10 mouse cellular contexts compared by ENCODE assay signal in genomic region chr1:36017061-36017461, GRCm38 (mm10). TPM values are rescaled to one million over a fixed set of nuclear protein-coding genes. Genes with fewer than 3 reads are reported as not detected.
DNase-seq lines count a peak whose midpoint lies in the region; ATAC-seq lines count a peak whose summit lies in the region.
"Had no signal": no experiment of that assay in that cellular context is flagged by ENCODE, and none has a peak within 500 bp of the region (broad histone marks: within the 10 kb centered on the region; RNA-seq: fewer than 3 reads in every experiment).

No protein-coding gene starts in this region.

- H3K36me3 ChIP-seq in hindbrain, embryonic 10.5 days, result no peaks in the 10 kb centered on the region
- H3K36me3 ChIP-seq in hindbrain, embryonic 14.5 days (replicated peaks; ENCODE audit: control insufficient read depth, insufficient read depth), result no peaks in the 10 kb centered on the region
- H3K36me3 ChIP-seq in embryonic facial prominence, embryonic 11.5 days (replicated peaks; ENCODE audit: control insufficient read depth, insufficient read depth, low read depth, low read length), result no peaks in the 10 kb centered on the region
- H3K36me3 ChIP-seq in neural tube, embryonic 11.5 days (ENCODE audit: control insufficient read depth, insufficient read depth, low read length), result no peaks in the 10 kb centered on the region
- H3K36me3 ChIP-seq: G1E had no signal

- H3K27ac ChIP-seq in hindbrain, embryonic 10.5 days, result peak overlapping the region; percentile 85
- no peak overlapping the region for H3K27ac ChIP-seq in hindbrain, embryonic 14.5 days
- peak overlapping the region; percentile 62; the same call in 1 of the 2 replicates for H3K27ac ChIP-seq in embryonic facial prominence, embryonic 11.5 days (replicated peaks; ENCODE audit: low read depth, low read length)
- H3K27ac ChIP-seq in neural tube, embryonic 11.5 days (ENCODE audit: low read depth, low read length), result peak overlapping the region; percentile 46; the same call in 1 of the 2 replicates

- no peak overlapping the region for H3K9ac ChIP-seq in hindbrain, embryonic 14.5 days
- H3K9ac ChIP-seq in embryonic facial prominence, embryonic 11.5 days (replicated peaks; ENCODE audit: low read length), result no peak overlapping the region
- no peak overlapping the region for H3K9ac ChIP-seq in neural tube, embryonic 11.5 days (ENCODE audit: low read length)

- H3K4me3 ChIP-seq in hindbrain, embryonic 10.5 days, result no peak overlapping the region
- no peak overlapping the region for H3K4me3 ChIP-seq in hindbrain, embryonic 14.5 days (replicated peaks; ENCODE audit: low read length)
- no peak overlapping the region for H3K4me3 ChIP-seq in embryonic facial prominence, embryonic 11.5 days (ENCODE audit: low read depth, low read length)
- H3K4me3 ChIP-seq in neural tube, embryonic 11.5 days (ENCODE audit: low read depth, low read length), result no peak overlapping the region
- H3K4me3 ChIP-seq: erythroblast, embryonic 14.5 days had no signal

- H3K4me2 ChIP-seq in hindbrain, embryonic 14.5 days (replicated peaks), result no peak overlapping the region
- H3K4me2 ChIP-seq in embryonic facial prominence, embryonic 11.5 days (ENCODE audit: low read depth, low read length), result no peak overlapping the region; the same call in 1 of the 2 replicates
- peak overlapping the region; percentile 14; the same call in 1 of the 2 replicates for H3K4me2 ChIP-seq in neural tube, embryonic 11.5 days (ENCODE audit: low read depth)

- no peak for ATAC-seq in hindbrain, embryonic 14.5 days (ENCODE audit: low FRiP score)
- peak; percentile 89 for ATAC-seq in embryonic facial prominence, embryonic 11.5 days (replicated peaks; ENCODE audit: insufficient number of reproducible peaks, low FRiP score, low TSS enrichment, low read depth)
- ATAC-seq in neural tube, embryonic 11.5 days (ENCODE audit: insufficient read depth, low FRiP score, low TSS enrichment), result peak; percentile 68; the same call in 1 of the 2 replicates

- 8% methylated on average over 7 of the region's 7 CpGs for WGBS in hindbrain, embryonic 10.5 days
- WGBS in hindbrain, embryonic 14.5 days, result 15% methylated on average over 7 of the region's 7 CpGs
- 10% methylated on average over 7 of the region's 7 CpGs for WGBS in embryonic facial prominence, embryonic 11.5 days
- WGBS in neural tube, embryonic 11.5 days, result 7% methylated on average over 7 of the region's 7 CpGs

- peak; percentile 69 for DNase-seq in hindbrain, embryonic 10.5 days (ENCODE audit: low spot score)
- no peak for DNase-seq in hindbrain, embryonic 14.5 days (ENCODE audit: low spot score)
- peak; percentile 76 for DNase-seq in embryonic facial prominence, embryonic 11.5 days (ENCODE audit: low spot score)
- DNase-seq in kidney, adult 9 months, result peak; percentile 84
- DNase-seq in neural tube, embryonic 11.5 days (ENCODE audit: low spot score), result peak; percentile 58
- DNase-seq in urinary bladder, adult 18-20 months (ENCODE audit: low spot score in 2 of 2), result no peak
- no peak for DNase-seq in right cerebral cortex, postnatal 14 days
- no peak for DNase-seq in urinary bladder, postnatal 10 days (ENCODE audit: low spot score)

- H3K27me3 ChIP-seq in hindbrain, embryonic 10.5 days (ENCODE audit: insufficient read depth, poor library complexity, severe bottlenecking), result no peaks in the 10 kb centered on the region
- no peaks in the 10 kb centered on the region for H3K27me3 ChIP-seq in hindbrain, embryonic 14.5 days (ENCODE audit: control insufficient read depth, insufficient read depth, low read length)
- no peaks in the 10 kb centered on the region for H3K27me3 ChIP-seq in embryonic facial prominence, embryonic 11.5 days (ENCODE audit: control insufficient read depth, insufficient read depth, low read length)
- no peaks in the 10 kb centered on the region for H3K27me3 ChIP-seq in neural tube, embryonic 11.5 days (ENCODE audit: control insufficient read depth, insufficient read depth, low read length)

- no peaks in the 10 kb centered on the region for H3K9me3 ChIP-seq in hindbrain, embryonic 10.5 days
- H3K9me3 ChIP-seq in hindbrain, embryonic 14.5 days (ENCODE audit: control insufficient read depth, low read length), result no peaks in the 10 kb centered on the region
- H3K9me3 ChIP-seq in embryonic facial prominence, embryonic 11.5 days (replicated peaks; ENCODE audit: control insufficient read depth, low read length), result no peaks in the 10 kb centered on the region
- no peaks in the 10 kb centered on the region for H3K9me3 ChIP-seq in neural tube, embryonic 11.5 days (ENCODE audit: control insufficient read depth, low read length)
- H3K9me3 ChIP-seq: G1E had no signal

- H3K4me1 ChIP-seq in hindbrain, embryonic 10.5 days (replicated peaks), result peaks cover 35% of the 10 kb centered on the region
- 0 out of 2 replicates have a peak, but pooled peaks cover 5% of the 10 kb centered on the region for H3K4me1 ChIP-seq in hindbrain, embryonic 14.5 days (replicated peaks; ENCODE audit: control insufficient read depth, insufficient read depth, low read length)
- peaks cover 7% of the 10 kb centered on the region for H3K4me1 ChIP-seq in embryonic facial prominence, embryonic 11.5 days (ENCODE audit: control insufficient read depth, insufficient read depth, low read length)
- peaks cover 11% of the 10 kb centered on the region for H3K4me1 ChIP-seq in neural tube, embryonic 11.5 days (ENCODE audit: control insufficient read depth, insufficient read depth, low read length)

RNA-seq across cellular contexts. Expression of gene Hs6st1, which starts 51.1 kb away (rescaled TPM):
- 5.2 and 6.2 TPM in 2 replicates for polyA plus RNA-seq in hindbrain, embryonic 10.5 days (2016; fragmentation: Nextera tagmentation; extraction: Ambion mirVana)
- polyA plus RNA-seq in hindbrain, embryonic 14.5 days (2014; fragmentation: Nextera tagmentation; extraction: Ambion mirVana), result 18.9 and 20.2 TPM in 2 replicates
- 10.5 and 10.9 TPM in 2 replicates for polyA plus RNA-seq in embryonic facial prominence, embryonic 11.5 days (2014; fragmentation: Nextera tagmentation; extraction: Ambion mirVana)
- 25.2 and 27.7 TPM in 2 replicates for polyA plus RNA-seq in neural tube, embryonic 11.5 days (2014; fragmentation: Nextera tagmentation; extraction: Ambion mirVana)

Comparison
In these comparisons a context has a peak if more than half of its experiments do, and no peak if none do; other contexts are left out.
1. DNase-seq: peak in hindbrain, embryonic 10.5 days (single experiment), embryonic facial prominence, embryonic 11.5 days (single experiment), kidney, adult 9 months (single experiment) and neural tube, embryonic 11.5 days (single experiment); none in hindbrain, embryonic 14.5 days (single experiment), urinary bladder, adult 18-20 months (0 of 2), right cerebral cortex, postnatal 14 days (single experiment) and urinary bladder, postnatal 10 days (single experiment).